Mouse (Mus musculus) lung, adult 2 months (tissue): Measurements from ENCODE around the gene Sh2d5.

ENCODE experiments used
- CTCF ChIP-seq: fragments of 200-500 bp; IDR thresholded peaks from 2 replicates; pipeline ENCODE4 v1.5.1; 2011; ENCODE audit warnings: mild to moderate bottlenecking, low read length, control low read depth; ENCODE audit not compliant: insufficient read depth
- POLR2A ChIP-seq: fragments of 200-500 bp; IDR thresholded peaks from 2 replicates; pipeline ENCODE4 v1.6.1; 2011; ENCODE audit warnings: low read depth, mild to moderate bottlenecking, control low read depth, low read length, borderline replicate concordance; ENCODE audit errors: extremely low read depth

DNA sequence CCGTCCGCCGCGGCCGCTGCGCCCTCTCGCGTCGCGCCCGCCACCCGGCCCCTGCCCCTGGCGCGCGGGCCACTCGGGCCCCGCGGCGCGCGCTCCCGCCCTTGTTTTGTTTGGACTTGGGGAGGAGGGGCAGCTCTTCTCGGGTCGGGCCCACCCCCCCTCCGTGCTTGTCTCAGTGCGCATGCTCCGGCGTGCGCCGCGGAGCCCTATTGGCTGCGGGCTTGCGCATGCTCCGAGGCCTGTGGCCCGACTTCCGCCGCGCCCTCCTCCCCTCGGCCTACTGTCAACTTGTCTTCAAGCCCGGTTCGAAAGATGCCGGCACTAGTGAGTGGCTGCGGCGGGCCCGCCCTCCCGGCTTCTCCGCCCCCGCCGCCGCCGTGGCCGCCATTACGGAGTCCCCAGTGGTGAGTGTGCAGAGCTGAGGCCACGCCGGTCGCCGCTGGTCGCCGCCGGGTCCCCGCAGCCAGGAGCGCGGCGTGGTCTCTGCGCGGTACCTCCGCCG, 33.3 kb upstream of the Sh2d5 start:
- no peak for TF ChIP-seq POLR2A
- TF ChIP-seq CTCF: no peak
